Mouse (Mus musculus) olfactory bulb, adult 2 months (tissue): ENCODE measurements around the gene Snrpb.

Experiments used
- CTCF ChIP-seq: fragments of 200-500 bp; IDR thresholded peaks from 2 replicates; pipeline ENCODE4 v1.5.1; 2012; ENCODE audit warnings: low read depth, mild to moderate bottlenecking, low read length, moderate library complexity; ENCODE audit not compliant: insufficient read depth
- POLR2A ChIP-seq: fragments of 200-500 bp; IDR thresholded peaks from 2 replicates; pipeline ENCODE4 v1.6.1; 2012; ENCODE audit warnings: mild to moderate bottlenecking, low read depth, low read length, moderate library complexity; ENCODE audit not compliant: insufficient read depth

DNA sequence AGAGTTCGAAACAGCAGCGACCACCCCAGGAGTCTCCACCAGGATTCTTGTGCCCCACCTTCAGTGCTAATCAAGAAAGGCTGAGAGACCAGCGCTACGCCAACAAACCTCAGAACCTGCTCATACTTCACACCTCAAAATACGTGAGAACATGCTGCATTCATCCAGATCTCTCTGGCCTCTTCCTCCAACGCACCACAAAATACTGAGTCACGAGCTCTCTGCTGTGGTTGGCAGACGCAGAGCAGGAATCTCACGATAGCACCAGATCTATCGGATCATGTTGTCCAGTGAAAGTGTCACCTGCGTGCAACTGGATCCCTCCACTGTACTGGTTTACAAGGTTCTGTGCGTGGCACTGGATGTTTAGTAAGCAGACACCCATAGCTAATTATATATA lies 9.2 kb upstream of the Snrpb start:
- TF ChIP-seq CTCF, result no peak
- no peak for TF ChIP-seq POLR2A
